Mouse (Mus musculus) forebrain, embryonic 12.5 days (tissue): ENCODE measurements around the gene Ppp2r5a. TPM values are rescaled to one million over a fixed set of nuclear protein-coding genes. Genes with fewer than 3 reads are reported as not detected.

Experiments
- ATAC-seq: fragments of 200-750 bp; cut with Nextera tagmentation; 2 replicates; pipeline ENCODE4 v1.8.0; 2017; ENCODE audit warnings: moderate TSS enrichment; ENCODE audit not compliant: low FRiP score
- H3K27ac ChIP-seq: fragments of 300-500 bp; sonication (generic); 2 replicates; pipeline ENCODE4 v1.5.1; 2016; ENCODE audit warnings: mild to moderate bottlenecking
- H3K27me3 ChIP-seq: fragments of 300-500 bp; sonication (generic); 2 replicates; pipeline ENCODE4 v1.6.1; 2016; ENCODE audit warnings: mild to moderate bottlenecking
- H3K36me3 ChIP-seq: fragments of 300-500 bp; sonication (generic); replicated peaks from 2 replicates; pipeline ENCODE4 v1.6.1; 2016; ENCODE audit warnings: mild to moderate bottlenecking
- H3K4me1 ChIP-seq: fragments of 300-500 bp; sonication (generic); 2 replicates; pipeline ENCODE4 v1.6.1; 2016
- H3K4me2 ChIP-seq: fragments of 300-500 bp; sonication (generic); 2 replicates; pipeline ENCODE4 v1.6.1; 2016; ENCODE audit warnings: mild to moderate bottlenecking, moderate library complexity
- H3K4me3 ChIP-seq: fragments of 300-500 bp; sonication (generic); replicated peaks from 2 replicates; pipeline ENCODE4 v1.5.1; 2016; ENCODE audit warnings: mild to moderate bottlenecking
- H3K9ac ChIP-seq: fragments of 300-500 bp; sonication (generic); 2 replicates; pipeline ENCODE4 v1.6.1; 2016; ENCODE audit warnings: mild to moderate bottlenecking
- H3K9me3 ChIP-seq: fragments of 300-500 bp; sonication (generic); 2 replicates; pipeline ENCODE4 v1.6.1; 2016
- WGBS: fragments of 180-500 bp; shearing (Covaris S2); methylation state at CpG from one replicate; pipeline ENCODE4 v1.1.7; 2016; 5-methylcytosine and 5-hydroxymethylcytosine counted together
- polyA plus RNA-seq: library from polyadenylated mRNA; unstranded; fragments of >200 nt; fragmentation: Nextera tagmentation; extraction: Ambion mirVana; gene quantifications from 2 replicates; pipeline ENCODE4 v1.2.1, GENCODE M21; 2016

Gene Ppp2r5a
- polyA plus RNA-seq, 1 experiment from 2014 or later: 12.2 TPM

GRCm38 (mm10) chr1:191313926-191314325 lies 89.1 kb downstream of the Ppp2r5a start:
- Histone ChIP-seq H3K27me3 (peaks cover 4% of the 10 kb centered on the region; the same call in 1 of the 2 replicates), H3K4me1 (peaks cover 12% of the 10 kb centered on the region), H3K36me3 (0 out of 2 replicates have a peak, but pooled peaks cover 3% of the 10 kb centered on the region), H3K4me3 (no peak overlapping the region), H3K27ac (no peak overlapping the region), H3K9ac (no peak overlapping the region), H3K9me3 (no peaks in the 10 kb centered on the region), H3K4me2 (no peak overlapping the region)
- ATAC-seq: no peak
- WGBS: 84% methylated on average over 4 of the region's 4 CpGs

- ATAC-seq: no peak
- WGBS: 77% methylated on average over 6 of the region's 6 CpGs
- H3K27me3 ChIP-seq: no peaks in the 10 kb centered on the region
- H3K4me2 ChIP-seq: peak overlapping the region; percentile 54
- H3K9ac ChIP-seq: no peak overlapping the region
- no peaks in the 10 kb centered on the region for H3K9me3 ChIP-seq
- peaks cover 12% of the 10 kb centered on the region for H3K4me1 ChIP-seq
- H3K36me3 ChIP-seq: peaks cover 3% of the 10 kb centered on the region; the same call in 1 of the 2 replicates
- H3K27ac ChIP-seq: no peak overlapping the region
- H3K4me3 ChIP-seq: no peak overlapping the region
Measured at GRCm38 (mm10) chr1:191313158-191313557, 89.9 kb downstream of the Ppp2r5a start.

- H3K4me3 ChIP-seq: peak overlapping the region; percentile 48
- H3K9me3 ChIP-seq: no peaks in the 10 kb centered on the region
- peak overlapping the region; percentile 58 for H3K9ac ChIP-seq
- peaks cover 8% of the 10 kb centered on the region for H3K4me1 ChIP-seq
- WGBS: under 1% methylated on average over 14 of the region's 14 CpGs
- no peak overlapping the region for H3K27ac ChIP-seq
- H3K27me3 ChIP-seq: no peaks in the 10 kb centered on the region
- ATAC-seq: peak; percentile 91
- peak overlapping the region; percentile 54 for H3K4me2 ChIP-seq
- peaks cover 3% of the 10 kb centered on the region; the same call in 1 of the 2 replicates for H3K36me3 ChIP-seq
Measured at GRCm38 (mm10) chr1:191312513-191312941, 90.5 kb downstream of the Ppp2r5a start.

- H3K27ac ChIP-seq: no peak overlapping the region
- peaks cover 3% of the 10 kb centered on the region; the same call in 1 of the 2 replicates for H3K36me3 ChIP-seq
- H3K4me1 ChIP-seq: peaks cover 3% of the 10 kb centered on the region; the same call in 1 of the 2 replicates
- H3K9ac ChIP-seq: no peak overlapping the region
- no peak overlapping the region for H3K4me2 ChIP-seq
- WGBS: 83% methylated on average over 4 of the region's 4 CpGs
- no peaks in the 10 kb centered on the region for H3K27me3 ChIP-seq
- no peak for ATAC-seq
- H3K9me3 ChIP-seq: no peaks in the 10 kb centered on the region
- no peak overlapping the region for H3K4me3 ChIP-seq
Measured at GRCm38 (mm10) chr1:191311296-191311898, 91.7 kb downstream of the Ppp2r5a start.

GRCm38 (mm10) chr1:191307766-191308455 lies 95.2 kb downstream of the Ppp2r5a start:
- ATAC-seq: no peak

GRCm38 (mm10) chr1:191306316-191306715 lies 96.8 kb downstream of the Ppp2r5a start:
- no peak for ATAC-seq
- Histone ChIP-seq H3K27ac (no peak overlapping the region), H3K36me3 (peaks cover 3% of the 10 kb centered on the region; the same call in 1 of the 2 replicates), H3K4me1 (no peaks in the 10 kb centered on the region), H3K27me3 (no peaks in the 10 kb centered on the region), H3K4me3 (no peak overlapping the region), H3K9ac (no peak overlapping the region), H3K4me2 (no peak overlapping the region), H3K9me3 (no peaks in the 10 kb centered on the region)
- WGBS: 87% methylated on average over 9 of the region's 9 CpGs

More at GRCm38 (mm10) chr1:191307766-191308455, 95.2 kb downstream of the Ppp2r5a start:
- WGBS: 82% methylated on average over 9 of the region's 9 CpGs
- no peaks in the 10 kb centered on the region for H3K27me3 ChIP-seq
- H3K4me1 ChIP-seq: peaks cover 3% of the 10 kb centered on the region; the same call in 1 of the 2 replicates
- no peak overlapping the region for H3K4me3 ChIP-seq
- no peak overlapping the region for H3K9ac ChIP-seq
- no peak overlapping the region for H3K27ac ChIP-seq
- H3K4me2 ChIP-seq: no peak overlapping the region
- peaks cover 3% of the 10 kb centered on the region; the same call in 1 of the 2 replicates for H3K36me3 ChIP-seq
- H3K9me3 ChIP-seq: no peaks in the 10 kb centered on the region

- H3K4me1 ChIP-seq: no peaks in the 10 kb centered on the region
- no peak overlapping the region for H3K27ac ChIP-seq
- no peaks in the 10 kb centered on the region for H3K9me3 ChIP-seq
- H3K4me3 ChIP-seq: no peak overlapping the region
- H3K36me3 ChIP-seq: peaks cover 3% of the 10 kb centered on the region; the same call in 1 of the 2 replicates
- 65% methylated on average over 7 of the region's 7 CpGs for WGBS
- no peak for ATAC-seq
- H3K9ac ChIP-seq: no peak overlapping the region; the same call in 1 of the 2 replicates
- H3K4me2 ChIP-seq: no peak overlapping the region
- no peaks in the 10 kb centered on the region for H3K27me3 ChIP-seq
Measured at GRCm38 (mm10) chr1:191305610-191306009, 97.5 kb downstream of the Ppp2r5a start.

- H3K9ac ChIP-seq: no peak overlapping the region
- no peak overlapping the region for H3K4me2 ChIP-seq
- no peaks in the 10 kb centered on the region for H3K4me1 ChIP-seq
- H3K27me3 ChIP-seq: no peaks in the 10 kb centered on the region
- H3K4me3 ChIP-seq: no peak overlapping the region
- ATAC-seq: no peak
- 81% methylated on average over 6 of the region's 6 CpGs for WGBS
- no peak overlapping the region for H3K27ac ChIP-seq
- no peaks in the 10 kb centered on the region for H3K9me3 ChIP-seq
- peaks cover 2% of the 10 kb centered on the region; the same call in 1 of the 2 replicates for H3K36me3 ChIP-seq
Measured at GRCm38 (mm10) chr1:191304216-191304615, 98.9 kb downstream of the Ppp2r5a start.

GRCm38 (mm10) chr1:191303736-191304135 lies 99.3 kb downstream of the Ppp2r5a start:
- Histone ChIP-seq H3K4me1 (no peaks in the 10 kb centered on the region), H3K36me3 (no peaks in the 10 kb centered on the region; the same call in 1 of the 2 replicates), H3K4me3 (no peak overlapping the region), H3K27ac (no peak overlapping the region), H3K4me2 (no peak overlapping the region), H3K9me3 (no peaks in the 10 kb centered on the region), H3K9ac (no peak overlapping the region), H3K27me3 (no peaks in the 10 kb centered on the region)
- ATAC-seq: no peak
- 88% methylated on average over 3 of the region's 3 CpGs for WGBS

Other genes with a start within 250 kb of the Ppp2r5a start
- gene Fam71a, start 238.5 kb downstream of the Ppp2r5a start, polyA plus RNA-seq: not detected in 2 replicates
- 0.96 and 1.7 TPM in 2 replicates for gene Atf3, start 185.2 kb downstream of the Ppp2r5a start, polyA plus RNA-seq
- gene Nenf, start 85.1 kb downstream of the Ppp2r5a start, polyA plus RNA-seq: 50.9 and 61.3 TPM in 2 replicates
- 36.8 and 39.3 TPM in 2 replicates for gene Tmem206, start 77.4 kb downstream of the Ppp2r5a start, polyA plus RNA-seq
- 74.5 and 77.3 TPM in 2 replicates for gene Dtl, start 172.3 kb upstream of the Ppp2r5a start, polyA plus RNA-seq
- 77.4 and 78.7 TPM in 2 replicates for gene Ints7, start 172.4 kb upstream of the Ppp2r5a start, polyA plus RNA-seq